Mouse (Mus musculus) midbrain, embryonic 16.5 days (tissue): ENCODE data around the gene Grem1. TPM values are rescaled to one million over a fixed set of nuclear protein-coding genes. Genes with fewer than 3 reads are reported as not detected.

Experiments used
- ATAC-seq: fragments of 200-750 bp; cut with Nextera tagmentation; 2 replicates; pipeline ENCODE4 v1.8.0; 2017; ENCODE audit warnings: moderate TSS enrichment
- H3K27ac ChIP-seq: fragments of 300-500 bp; sonication (generic); 2 replicates; pipeline ENCODE4 v1.5.1; 2014; ENCODE audit warnings: mild to moderate bottlenecking, low read length, mixed read lengths
- H3K27me3 ChIP-seq: fragments of 300-500 bp; sonication (generic); 2 replicates; pipeline ENCODE4 v1.6.1; 2014; ENCODE audit warnings: low read depth, low read length, mixed read lengths; ENCODE audit not compliant: control insufficient read depth, insufficient read depth
- H3K36me3 ChIP-seq: fragments of 300-500 bp; sonication (generic); 2 replicates; pipeline ENCODE4 v1.6.1; 2014; ENCODE audit warnings: mild to moderate bottlenecking, low read length, moderate library complexity, mixed read lengths; ENCODE audit not compliant: control insufficient read depth, insufficient read depth
- H3K4me1 ChIP-seq: fragments of 300-500 bp; sonication (generic); 2 replicates; pipeline ENCODE4 v1.6.1; 2014; ENCODE audit warnings: mild to moderate bottlenecking, low read length, mixed read lengths; ENCODE audit not compliant: control insufficient read depth, insufficient read depth
- H3K4me2 ChIP-seq: fragments of 300-500 bp; sonication (generic); 2 replicates; pipeline ENCODE4 v1.6.1; 2014; ENCODE audit warnings: mild to moderate bottlenecking, low read length, mixed read lengths
- H3K4me3 ChIP-seq: fragments of 300-500 bp; sonication (generic); 2 replicates; pipeline ENCODE4 v1.5.1; 2014; ENCODE audit warnings: low read depth, mild to moderate bottlenecking, low read length, moderate library complexity, mixed read lengths
- H3K9ac ChIP-seq: fragments of 300-500 bp; sonication (generic); 2 replicates; pipeline ENCODE4 v1.6.1; 2014; ENCODE audit warnings: low read depth, low read length, mixed read lengths
- H3K9me3 ChIP-seq: fragments of 300-500 bp; sonication (generic); replicated peaks from 2 replicates; pipeline ENCODE4 v1.6.1; 2014; ENCODE audit warnings: mild to moderate bottlenecking, low read length, mixed read lengths; ENCODE audit not compliant: control insufficient read depth, poor library complexity, severe bottlenecking
- WGBS: fragments of 180-500 bp; shearing (Covaris S2); extraction: QIAGEN DNeasy Blood & Tissue Kit; methylation state at CpG from one replicate; pipeline ENCODE4 v1.1.7; 2014; 5-methylcytosine and 5-hydroxymethylcytosine counted together
- polyA plus RNA-seq: library from polyadenylated mRNA; unstranded; fragments of >200 nt; fragmentation: Nextera tagmentation; extraction: Ambion mirVana; gene quantifications from 2 replicates; pipeline ENCODE4 v1.2.1, GENCODE M21; 2015

The Grem1 gene
- polyA plus RNA-seq, 1 experiment from 2014 or later = 1.1 TPM

DNA sequence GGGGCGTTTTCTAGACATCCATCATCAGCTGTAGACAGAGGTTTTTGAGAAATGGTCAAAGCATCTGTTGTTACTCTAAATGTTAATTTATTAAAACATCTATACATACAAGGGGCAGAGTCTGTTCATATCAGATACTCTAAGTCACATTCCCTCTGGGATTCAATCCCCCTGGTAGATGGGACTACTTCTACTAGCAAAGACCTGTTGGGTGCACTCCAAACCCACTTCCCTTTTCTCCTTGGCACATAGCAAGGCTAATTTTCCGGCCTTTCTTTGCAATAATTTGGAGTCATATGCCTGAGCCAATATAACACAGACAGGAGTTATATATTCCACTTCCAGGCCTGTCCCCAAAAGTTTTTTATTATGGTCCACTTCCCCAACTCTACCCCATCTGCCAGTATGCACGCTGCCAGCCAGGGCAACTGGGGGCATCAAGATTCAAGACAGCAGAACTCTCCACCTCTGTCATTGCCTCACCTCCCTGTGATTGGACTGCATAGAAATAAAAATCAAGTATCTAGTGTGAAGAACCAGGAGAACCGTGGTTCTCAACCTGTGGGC is 30.5 kb upstream of the Grem1 start:
- H3K4me3 ChIP-seq = no peak overlapping the region
- H3K9me3 ChIP-seq = no peaks in the 10 kb centered on the region
- peaks cover 20% of the 10 kb centered on the region for H3K36me3 ChIP-seq
- WGBS = 94% methylated on average over 4 of the region's 4 CpGs
- H3K9ac ChIP-seq = no peak overlapping the region
- no peaks in the 10 kb centered on the region for H3K27me3 ChIP-seq
- no peak overlapping the region for H3K4me2 ChIP-seq
- H3K4me1 ChIP-seq = no peaks in the 10 kb centered on the region
- no peak for ATAC-seq
- no peak overlapping the region for H3K27ac ChIP-seq

GRCm38 (mm10) chr2:113787882-113788281 is 29.4 kb upstream of the Grem1 start:
- no peaks in the 10 kb centered on the region for H3K4me1 ChIP-seq
- H3K4me3 ChIP-seq = no peak overlapping the region
- no peak for ATAC-seq
- H3K9ac ChIP-seq = no peak overlapping the region
- no peak overlapping the region for H3K4me2 ChIP-seq
- WGBS = 94% methylated on average over 4 of the region's 4 CpGs
- H3K27me3 ChIP-seq = no peaks in the 10 kb centered on the region
- H3K36me3 ChIP-seq = peaks cover 20% of the 10 kb centered on the region
- no peaks in the 10 kb centered on the region for H3K9me3 ChIP-seq
- no peak overlapping the region for H3K27ac ChIP-seq

DNA sequence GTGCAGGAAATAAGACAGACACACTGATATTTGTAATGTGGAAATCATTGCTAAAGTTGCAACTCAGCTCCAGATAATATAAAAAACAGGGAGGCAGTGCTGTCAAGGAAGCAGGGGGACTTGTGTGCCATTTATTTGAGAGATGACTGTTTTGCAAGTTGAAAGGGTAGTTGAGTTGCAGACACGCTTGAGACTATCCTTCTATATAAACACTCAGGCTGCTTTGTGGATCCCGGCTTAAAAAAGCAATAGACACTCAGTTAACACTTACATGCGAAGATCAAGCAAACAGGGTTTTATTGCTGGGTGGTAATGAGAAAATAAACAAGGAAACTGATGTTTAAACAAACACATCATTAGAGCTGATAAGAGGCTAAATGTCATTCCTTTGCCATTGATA is 26.4 kb upstream of the Grem1 start:
- H3K36me3 ChIP-seq = peaks cover 18% of the 10 kb centered on the region
- no peak overlapping the region for H3K9ac ChIP-seq
- H3K4me2 ChIP-seq = no peak overlapping the region
- WGBS = 84% methylated on average over 3 of the region's 3 CpGs
- no peaks in the 10 kb centered on the region for H3K4me1 ChIP-seq
- no peak overlapping the region for H3K27ac ChIP-seq
- no peaks in the 10 kb centered on the region for H3K9me3 ChIP-seq
- H3K27me3 ChIP-seq = no peaks in the 10 kb centered on the region
- ATAC-seq = no peak
- H3K4me3 ChIP-seq = no peak overlapping the region

DNA sequence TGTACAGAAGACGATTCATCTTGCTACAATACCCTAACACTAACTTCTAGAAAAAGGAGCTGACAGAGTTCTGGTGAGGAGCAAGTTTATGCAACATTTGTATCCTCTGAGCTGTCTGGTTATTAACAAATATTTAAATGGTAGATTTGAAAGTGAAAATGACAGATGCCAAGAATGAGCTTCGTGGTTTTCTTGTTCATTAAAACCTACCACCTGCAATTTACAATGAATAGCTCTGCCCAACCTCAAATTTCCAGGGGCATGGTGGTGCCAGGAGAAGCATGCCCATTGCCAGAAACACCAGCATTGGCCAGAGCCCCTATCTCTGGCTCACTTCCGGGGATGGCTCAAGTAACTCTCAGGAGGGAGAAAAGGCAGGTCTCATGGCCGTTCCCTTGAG is 23.1 kb upstream of the Grem1 start:
- Histone ChIP-seq H3K4me3 (no peak overlapping the region), H3K9ac (no peak overlapping the region), H3K27ac (no peak overlapping the region), H3K4me2 (no peak overlapping the region), H3K9me3 (no peaks in the 10 kb centered on the region), H3K4me1 (no peaks in the 10 kb centered on the region), H3K36me3 (0 out of 2 replicates have a peak, but pooled peaks cover 3% of the 10 kb centered on the region), H3K27me3 (no peaks in the 10 kb centered on the region)
- WGBS = 89% methylated on average over 4 of the region's 4 CpGs
- ATAC-seq = no peak

DNA sequence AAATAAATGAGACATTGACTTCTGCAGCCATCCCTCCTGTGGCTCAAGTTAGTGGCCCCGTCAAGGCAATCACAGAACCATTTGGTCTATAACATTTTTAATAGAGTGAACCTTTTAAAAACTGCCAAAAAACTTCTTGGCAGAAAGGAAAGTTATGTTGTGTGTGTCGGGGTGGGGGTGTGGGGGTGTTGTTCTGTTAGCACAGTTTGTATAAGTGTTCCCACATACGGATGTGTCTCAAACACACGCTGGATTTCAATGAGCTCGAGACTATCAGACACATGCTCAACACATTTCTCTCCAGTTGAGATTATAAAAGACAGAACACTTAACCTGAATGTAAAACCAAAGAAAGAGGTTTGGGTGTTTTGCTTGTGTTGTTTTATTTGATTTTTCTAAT is 22.7 kb upstream of the Grem1 start:
- no peak overlapping the region for H3K4me3 ChIP-seq
- no peak overlapping the region for H3K27ac ChIP-seq
- 87% methylated on average over 5 of the region's 5 CpGs for WGBS
- H3K9me3 ChIP-seq = no peaks in the 10 kb centered on the region
- no peak for ATAC-seq
- no peaks in the 10 kb centered on the region for H3K4me1 ChIP-seq
- no peak overlapping the region for H3K9ac ChIP-seq
- H3K4me2 ChIP-seq = no peak overlapping the region
- 0 out of 2 replicates have a peak, but pooled peaks cover 3% of the 10 kb centered on the region for H3K36me3 ChIP-seq
- no peaks in the 10 kb centered on the region for H3K27me3 ChIP-seq

- no peaks in the 10 kb centered on the region for H3K27me3 ChIP-seq
- H3K4me3 ChIP-seq = no peak overlapping the region
- no peak overlapping the region for H3K27ac ChIP-seq
- H3K9ac ChIP-seq = no peak overlapping the region
- ATAC-seq = no peak
- 82% methylated on average over 3 of the region's 3 CpGs for WGBS
- H3K4me1 ChIP-seq = no peaks in the 10 kb centered on the region
- H3K4me2 ChIP-seq = no peak overlapping the region
- 0 out of 2 replicates have a peak, but pooled peaks cover 6% of the 10 kb centered on the region for H3K36me3 ChIP-seq
- no peaks in the 10 kb centered on the region for H3K9me3 ChIP-seq
Observed at GRCm38 (mm10) chr2:113779336-113779735, 20.9 kb upstream of the Grem1 start.

DNA sequence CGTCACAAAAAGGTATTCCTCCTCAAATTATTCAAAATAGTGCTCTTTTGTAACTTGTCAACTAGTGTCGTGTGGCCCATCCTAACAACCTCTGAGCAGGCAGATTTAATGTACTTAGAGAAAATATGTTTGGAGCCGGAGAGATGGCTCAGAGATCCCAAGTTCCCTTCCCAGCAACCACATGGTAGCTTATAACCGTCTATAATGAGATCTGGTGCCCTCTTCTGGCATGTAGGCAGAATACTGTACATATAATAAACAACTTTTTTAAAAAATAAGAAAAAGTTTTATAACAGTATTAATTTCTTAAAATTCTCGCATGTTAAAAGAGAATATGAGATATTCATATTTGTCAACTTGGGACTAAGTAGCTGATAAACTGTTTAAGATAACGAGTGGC is 19.6 kb upstream of the Grem1 start:
- H3K9ac ChIP-seq = no peak overlapping the region
- no peak overlapping the region for H3K4me2 ChIP-seq
- H3K9me3 ChIP-seq = no peaks in the 10 kb centered on the region
- no peak overlapping the region for H3K27ac ChIP-seq
- H3K27me3 ChIP-seq = no peaks in the 10 kb centered on the region
- 74% methylated on average over 6 of the region's 6 CpGs for WGBS
- H3K4me3 ChIP-seq = no peak overlapping the region
- no peak for ATAC-seq
- H3K36me3 ChIP-seq = 0 out of 2 replicates have a peak, but pooled peaks cover 6% of the 10 kb centered on the region
- no peaks in the 10 kb centered on the region for H3K4me1 ChIP-seq

DNA sequence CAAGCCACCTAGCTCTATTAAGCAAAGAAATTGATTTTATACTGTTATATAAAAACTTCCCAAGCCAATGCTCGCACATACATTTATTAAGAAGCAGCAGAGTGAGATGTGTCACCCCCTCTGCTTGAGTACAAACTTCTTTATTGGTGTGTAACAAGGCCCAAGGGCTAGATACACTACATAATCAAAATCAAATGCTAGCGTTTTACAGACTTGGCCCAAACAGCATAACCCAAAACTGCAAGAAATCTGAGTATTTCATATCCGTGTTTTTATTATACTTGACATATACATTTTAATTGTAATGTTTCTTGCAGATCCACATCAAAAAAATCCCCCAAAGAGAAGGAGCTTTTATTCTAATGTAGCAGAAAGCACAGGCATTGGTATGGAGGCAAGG is 17.9 kb upstream of the Grem1 start:
- no peak for ATAC-seq
- Histone ChIP-seq H3K36me3 (0 out of 2 replicates have a peak, but pooled peaks cover 3% of the 10 kb centered on the region), H3K9ac (no peak overlapping the region), H3K4me3 (no peak overlapping the region), H3K4me2 (no peak overlapping the region), H3K27me3 (no peaks in the 10 kb centered on the region), H3K9me3 (no peaks in the 10 kb centered on the region), H3K27ac (no peak overlapping the region), H3K4me1 (no peaks in the 10 kb centered on the region)
- WGBS = 91% methylated on average over 3 of the region's 3 CpGs

GRCm38 (mm10) chr2:113774150-113774805 is 15.8 kb upstream of the Grem1 start:
- no peak overlapping the region for H3K4me2 ChIP-seq
- no peaks in the 10 kb centered on the region for H3K27me3 ChIP-seq
- H3K36me3 ChIP-seq = 0 out of 2 replicates have a peak, but pooled peaks cover 3% of the 10 kb centered on the region
- H3K4me3 ChIP-seq = no peak overlapping the region
- ATAC-seq = no peak
- H3K27ac ChIP-seq = no peak overlapping the region
- H3K9me3 ChIP-seq = no peaks in the 10 kb centered on the region
- WGBS = 82% methylated on average over 6 of the region's 6 CpGs
- H3K4me1 ChIP-seq = no peaks in the 10 kb centered on the region
- H3K9ac ChIP-seq = no peak overlapping the region
